Mouse (Mus musculus) MEL (cell line): Measurements from ENCODE around the gene Mroh2a.

Experiments used
- CTCF ChIP-seq, 3 experiments: IDR thresholded peaks in 2 of 3; conservative IDR thresholded peaks in 1 of 3; 2 replicates each; pipeline ENCODE4 v1.5.1; 2011 to 2012; ENCODE audit warnings: low read length in 3 of 3, low read depth in 2 of 3, mild to moderate bottlenecking in 2 of 3, improper control_type of control experiment in 1 of 3, inconsistent platforms in 1 of 3, mixed read lengths in 1 of 3, moderate library complexity in 1 of 3; ENCODE audit not compliant: control insufficient read depth in 1 of 3, insufficient read depth in 1 of 3, poor library complexity in 1 of 3, severe bottlenecking in 1 of 3
- E2F4 ChIP-seq: IDR thresholded peaks from 2 replicates; pipeline ENCODE4 v1.6.1; 2011; ENCODE audit warnings: low read depth, low read length, improper control_type of control experiment, borderline replicate concordance
- MEF2A ChIP-seq: IDR thresholded peaks from 2 replicates; pipeline ENCODE4 v1.6.1; 2014; ENCODE audit warnings: low read depth, mild to moderate bottlenecking, inconsistent platforms, low read length, improper control_type of control experiment; ENCODE audit not compliant: poor library complexity, insufficient replicate concordance, severe bottlenecking; ENCODE audit errors: extremely low read depth

GRCm38 (mm10) chr1:88254793-88255465 is 28.1 kb downstream of the Mroh2a start:
- no peak for TF ChIP-seq MEF2A
- no peak for TF ChIP-seq CTCF (IDR thresholded peaks at IDR 0.05 in 2 of 3, conservative IDR thresholded peaks at IDR 0.05 in 1 of 3; ENCODE audit: control insufficient read depth in 1 of 3, insufficient read depth in 1 of 3, low read depth in 2 of 3, low read length in 3 of 3, poor library complexity in 1 of 3, severe bottlenecking in 1 of 3)
- TF ChIP-seq E2F4: no peak
